Mouse (Mus musculus) small intestine, adult 2 months (tissue): ENCODE results near the gene Arhgap24. TPM values are rescaled to one million over a fixed set of nuclear protein-coding genes. Genes with fewer than 3 reads are reported as not detected.

ENCODE experiments used
- H3K27ac ChIP-seq: fragments of 200-500 bp; 2 replicates; pipeline ENCODE4 v1.5.1; 2012; ENCODE audit warnings: low read depth, low read length, control low read depth, inconsistent platforms; ENCODE audit not compliant: insufficient read depth
- H3K27me3 ChIP-seq: fragments of 200-500 bp; 2 replicates; pipeline ENCODE4 v1.6.1; 2012; ENCODE audit warnings: mild to moderate bottlenecking, moderate library complexity, low read length, inconsistent platforms; ENCODE audit not compliant: control insufficient read depth, insufficient read depth
- H3K36me3 ChIP-seq: fragments of 200-500 bp; 2 replicates; pipeline ENCODE4 v1.6.1; 2012; ENCODE audit warnings: mild to moderate bottlenecking, low read length, control low read depth, inconsistent platforms; ENCODE audit not compliant: control insufficient read depth, insufficient read depth
- H3K4me1 ChIP-seq: fragments of 200-500 bp; 2 replicates; pipeline ENCODE4 v1.6.1; 2012; ENCODE audit warnings: low read length, inconsistent platforms, mixed read lengths; ENCODE audit not compliant: control insufficient read depth, insufficient read depth, insufficient read length
- H3K4me3 ChIP-seq: fragments of 200-500 bp; 2 replicates; pipeline ENCODE4 v1.5.1; 2012; ENCODE audit warnings: low read depth, mild to moderate bottlenecking, control low read depth, inconsistent platforms, low read length, moderate library complexity
- CTCF ChIP-seq: fragments of 200-500 bp; IDR thresholded peaks from 2 replicates; pipeline ENCODE4 v1.5.1; 2012; ENCODE audit warnings: low read depth, mild to moderate bottlenecking, control low read depth, inconsistent platforms, low read length, moderate library complexity, mixed read lengths; ENCODE audit not compliant: insufficient replicate concordance, insufficient read length; ENCODE audit errors: extremely low read depth
- POLR2A ChIP-seq: fragments of 200-500 bp; IDR thresholded peaks from 2 replicates; pipeline ENCODE4 v1.6.1; 2012; ENCODE audit warnings: low read depth, mild to moderate bottlenecking, control low read depth, inconsistent platforms, low read length, moderate library complexity
- WGBS: fragments of 180-500 bp; shearing (Covaris S2); methylation state at CpG from one replicate; pipeline ENCODE4 v1.1.7; 2018; 5-methylcytosine and 5-hydroxymethylcytosine counted together
- polyA plus RNA-seq: library from polyadenylated mRNA; depleted of rRNA; stranded (reverse); fragments of >200 nt; gene quantifications from 2 replicates; pipeline ENCODE4 v1.2.3, GENCODE M21; 2012

The Arhgap24 gene
- polyA plus RNA-seq, 1 experiment, result 1.8 TPM

GRCm38 (mm10) chr5:102470284-102470683 lies 10.9 kb upstream of the Arhgap24 start:
- no peak overlapping the region for H3K4me3 ChIP-seq
- no peak for TF ChIP-seq POLR2A
- no peak for TF ChIP-seq CTCF
- no peaks in the 10 kb centered on the region for H3K27me3 ChIP-seq
- 92% methylated on average over 2 of the region's 2 CpGs for WGBS
- H3K27ac ChIP-seq, result no peak overlapping the region
- H3K4me1 ChIP-seq, result no peaks in the 10 kb centered on the region
- H3K36me3 ChIP-seq, result no peaks in the 10 kb centered on the region

GRCm38 (mm10) chr5:102478076-102478475 lies 3.1 kb upstream of the Arhgap24 start:
- Histone ChIP-seq H3K27ac (no peak overlapping the region), H3K36me3 (no peaks in the 10 kb centered on the region), H3K27me3 (0 out of 2 replicates have a peak, but pooled peaks cover 3% of the 10 kb centered on the region), H3K4me1 (no peaks in the 10 kb centered on the region; the same call in 1 of the 2 replicates), H3K4me3 (no peak overlapping the region)
- 6% methylated on average over 2 of the region's 2 CpGs for WGBS
- TF ChIP-seq POLR2A (no peak), CTCF (no peak)

DNA sequence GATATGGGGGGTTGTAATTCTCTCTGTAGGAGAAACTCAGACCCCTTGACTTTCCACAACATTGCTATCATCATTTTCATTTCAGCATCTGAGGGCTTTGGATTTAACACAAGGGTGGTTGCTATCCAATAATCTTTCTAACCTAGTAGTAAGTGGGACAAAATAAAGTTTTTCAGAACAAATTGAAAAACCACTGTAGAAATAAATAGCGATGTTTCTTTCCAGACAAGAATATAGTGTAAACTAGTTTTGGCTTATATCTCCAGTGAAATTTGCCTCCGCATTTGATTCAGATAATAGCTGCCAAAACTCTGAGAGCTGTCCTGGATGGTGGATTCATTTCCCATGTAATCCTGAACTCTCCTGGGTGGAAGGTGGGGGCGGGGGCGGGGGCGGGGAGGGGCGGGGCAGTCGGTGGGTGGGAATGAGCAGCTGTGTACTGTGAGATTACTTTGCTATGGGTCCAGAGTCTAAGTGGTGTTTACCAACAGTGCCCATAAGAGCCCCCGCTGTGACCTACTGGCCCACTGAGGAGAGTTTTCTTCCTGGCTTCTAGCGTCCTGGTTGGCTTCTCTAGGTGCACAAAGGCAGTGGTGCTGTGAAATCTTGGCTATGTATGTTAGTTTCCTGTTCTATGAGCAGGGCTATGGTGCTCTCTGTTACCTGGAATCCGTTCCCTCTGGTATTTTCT lies 2.2 kb downstream of the Arhgap24 start:
- 18% methylated on average over 10 of the region's 10 CpGs for WGBS
- H3K27me3 ChIP-seq, result 0 out of 2 replicates have a peak, but pooled peaks cover 3% of the 10 kb centered on the region
- H3K4me1 ChIP-seq, result no peaks in the 10 kb centered on the region; the same call in 1 of the 2 replicates
- TF ChIP-seq CTCF, result no peak
- TF ChIP-seq POLR2A, result no peak
- no peak overlapping the region for H3K27ac ChIP-seq
- H3K4me3 ChIP-seq, result no peak overlapping the region
- no peaks in the 10 kb centered on the region for H3K36me3 ChIP-seq

- H3K27me3 ChIP-seq, result no peaks in the 10 kb centered on the region
- H3K27ac ChIP-seq, result no peak overlapping the region
- no peaks in the 10 kb centered on the region for H3K4me1 ChIP-seq
- H3K4me3 ChIP-seq, result no peak overlapping the region
- 70% methylated on average over 5 of the region's 5 CpGs for WGBS
- H3K36me3 ChIP-seq, result no peaks in the 10 kb centered on the region
- no peak for TF ChIP-seq POLR2A
- no peak for TF ChIP-seq CTCF
Observed at GRCm38 (mm10) chr5:102491554-102491953, 10.4 kb downstream of the Arhgap24 start.

- Histone ChIP-seq H3K4me3 (no peak overlapping the region), H3K27me3 (no peaks in the 10 kb centered on the region), H3K27ac (no peak overlapping the region), H3K36me3 (no peaks in the 10 kb centered on the region), H3K4me1 (no peaks in the 10 kb centered on the region)
- WGBS, result 84% methylated on average over 9 of the region's 9 CpGs
- TF ChIP-seq POLR2A, result no peak
- TF ChIP-seq CTCF, result no peak
Observed at GRCm38 (mm10) chr5:102492152-102492551, 11.0 kb downstream of the Arhgap24 start.

DNA sequence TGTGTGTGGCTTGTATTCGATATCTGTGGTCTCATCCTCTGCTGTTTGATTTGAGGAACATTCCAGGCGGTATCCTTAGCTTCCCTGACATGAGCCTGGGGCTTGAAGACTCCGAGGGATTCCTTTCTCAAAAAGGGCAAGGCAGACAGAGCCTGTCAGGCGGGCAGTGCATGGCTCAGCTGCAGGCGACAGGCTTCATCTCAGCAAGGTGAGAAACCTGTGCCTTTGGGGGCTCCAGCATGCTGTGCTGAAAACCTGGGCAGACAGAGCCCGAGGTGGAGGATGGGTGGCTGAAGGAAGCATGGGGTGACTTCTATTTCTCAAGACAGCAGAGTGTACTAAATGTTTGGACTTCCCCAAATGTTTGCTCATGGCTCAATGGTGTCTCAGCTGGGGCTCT lies 13.6 kb downstream of the Arhgap24 start:
- H3K27me3 ChIP-seq, result no peaks in the 10 kb centered on the region
- TF ChIP-seq CTCF (no peak), POLR2A (no peak)
- no peaks in the 10 kb centered on the region for H3K36me3 ChIP-seq
- no peaks in the 10 kb centered on the region for H3K4me1 ChIP-seq
- no peak overlapping the region for H3K4me3 ChIP-seq
- no peak overlapping the region for H3K27ac ChIP-seq
- WGBS, result 37% methylated on average over 6 of the region's 6 CpGs

DNA sequence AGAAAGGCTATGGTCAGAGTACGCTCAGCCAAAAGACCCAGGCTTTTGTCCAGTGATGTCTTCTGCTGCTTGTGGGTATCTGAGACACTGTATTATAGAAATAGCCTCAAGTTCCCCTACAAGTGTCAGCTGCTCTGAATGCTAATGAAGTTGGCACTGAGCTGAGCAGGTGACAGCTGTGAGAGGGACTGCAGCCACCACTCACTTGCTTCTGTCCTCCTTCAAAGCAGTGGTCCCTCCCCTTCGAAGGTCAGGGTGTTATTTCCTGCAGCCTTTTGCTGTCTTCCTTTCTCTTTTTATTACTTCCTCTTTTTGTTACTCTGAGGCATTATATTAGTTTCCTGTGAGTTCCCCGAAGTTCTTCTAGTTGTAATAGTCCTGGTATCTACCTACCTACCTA lies 16.0 kb downstream of the Arhgap24 start:
- H3K4me3 ChIP-seq, result no peak overlapping the region
- H3K4me1 ChIP-seq, result no peaks in the 10 kb centered on the region
- no peak for TF ChIP-seq POLR2A
- TF ChIP-seq CTCF, result no peak
- H3K27me3 ChIP-seq, result no peaks in the 10 kb centered on the region
- 57% methylated on average over 3 of the region's 3 CpGs for WGBS
- H3K36me3 ChIP-seq, result no peaks in the 10 kb centered on the region
- H3K27ac ChIP-seq, result no peak overlapping the region
